Mouse (Mus musculus) Patski (cell line): ENCODE data around the gene Ankrd33b. TPM values are rescaled to one million over a fixed set of nuclear protein-coding genes. Genes with fewer than 3 reads are reported as not detected.

Source experiments
- ATAC-seq: fragments of 100-300 bp; one replicate; pipeline ENCODE4 v1.8.0; 2021
- CTCF ChIA-PET: fragments of 350-600 bp; sonication (Branson Sonifier 250); formaldehyde crosslinking; loops from one replicate; lab custom pipeline; 2022; ENCODE audit warnings: inconsistent platforms; lab: Charles Lee
- POLR2A ChIA-PET: fragments of 350-600 bp; sonication (Branson Sonifier 250); formaldehyde crosslinking; loops from one replicate; lab custom pipeline; 2022; ENCODE audit warnings: antibody characterized with exemption, inconsistent platforms; lab: Charles Lee
- DNase-seq: peaks from one replicate; pipeline ENCODE4 v3.0.0-alpha.2; 2011; ENCODE audit warnings: low read depth, low spot score
- H3K27me3 ChIP-seq: fragments of 371-371 bp; one replicate; pipeline ENCODE4 v1.5.1; 2021
- CTCF ChIP-seq: fragments of 100-300 bp; IDR thresholded peaks from one replicate; pipeline ENCODE4 v1.5.1; 2021
- in situ Hi-C: fragments of 300-500 bp; cut with MboI; formaldehyde crosslinking; loops from 3 replicates; pipeline ENCODE4 v1.11.1; 2018; ENCODE audit warnings: low pct_unique_long_range_greater_than_20kb, mixed read lengths
- polyA plus RNA-seq: library from polyadenylated mRNA; unstranded; gene quantifications from one replicate; pipeline ENCODE4 v1.2.3, GENCODE M21; 2021

The Ankrd33b gene
- polyA plus RNA-seq, 1 experiment from 2014 or later = 9.3 TPM

DNA sequence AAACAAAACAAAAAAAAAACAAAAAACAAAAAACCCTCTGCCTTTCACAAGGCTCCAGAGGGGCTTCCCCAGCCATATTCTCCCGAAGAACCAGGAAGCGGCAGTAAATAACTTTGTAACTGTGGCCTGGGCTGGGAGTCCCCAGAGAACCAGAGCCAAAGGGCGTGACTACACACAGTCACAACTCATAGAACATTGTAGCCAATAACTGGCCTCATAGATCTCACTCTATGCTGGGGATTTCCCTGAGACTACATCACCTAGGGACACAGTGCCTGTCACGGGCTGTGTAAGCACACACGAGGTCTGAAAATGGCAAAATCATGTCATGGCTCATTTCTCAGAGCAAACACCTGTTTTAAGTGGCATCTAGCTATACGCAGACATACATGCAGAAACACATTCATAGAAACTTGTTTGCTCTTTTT is 87.9 kb downstream of the Ankrd33b start:
- TF ChIP-seq CTCF = no peak
- in situ Hi-C loops = no loop called here
- DNase-seq (no peak), ATAC-seq (no peak)
- CTCF ChIA-PET = no interaction called here
- POLR2A ChIA-PET = no interaction called here
- no peaks in the 10 kb centered on the region for H3K27me3 ChIP-seq

DNA sequence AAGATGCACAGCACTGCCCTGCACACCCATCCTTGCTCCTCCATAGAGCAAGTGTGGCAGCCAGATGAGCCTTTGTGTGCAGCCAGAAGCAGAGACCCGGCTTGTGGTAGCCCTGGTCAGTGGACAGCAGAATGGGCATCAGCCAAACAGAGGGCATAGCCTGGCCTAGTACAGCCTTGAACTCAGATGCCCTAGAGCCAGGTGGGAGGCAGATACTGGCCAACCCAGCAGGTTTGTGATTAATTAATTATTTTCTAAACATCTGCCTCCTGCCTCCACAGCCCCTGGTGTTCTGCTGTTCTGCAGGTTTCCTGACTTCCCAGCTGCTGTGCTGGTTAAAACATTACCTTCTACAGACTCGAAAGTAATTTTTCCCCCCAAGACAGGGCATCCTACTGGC is 88.4 kb downstream of the Ankrd33b start:
- DNase-seq (no peak), ATAC-seq (no peak)
- ChIA-PET POLR2A (no interaction called here), CTCF (no interaction called here)
- no peaks in the 10 kb centered on the region for H3K27me3 ChIP-seq
- in situ Hi-C loops = no loop called here
- no peak for TF ChIP-seq CTCF

DNA sequence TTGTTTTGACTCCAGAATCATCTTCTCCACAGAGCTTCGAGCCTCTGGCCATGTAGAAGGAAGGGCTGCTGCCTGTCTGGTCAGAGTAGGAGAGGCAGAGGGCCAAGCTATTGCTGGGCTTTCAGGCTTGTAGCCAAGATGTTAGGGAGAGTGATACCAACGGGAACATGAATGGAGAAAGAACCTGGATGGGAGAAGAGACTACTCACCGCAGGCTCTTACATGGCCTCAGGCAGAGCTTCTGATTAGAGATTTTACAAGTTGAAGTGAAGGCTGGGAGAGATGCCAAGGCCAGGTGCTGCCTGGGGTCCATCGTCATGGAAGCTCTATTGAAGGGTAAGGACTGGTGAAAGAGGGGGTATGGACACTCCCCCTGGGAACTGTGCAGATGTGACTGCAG is 89.4 kb downstream of the Ankrd33b start:
- H3K27me3 ChIP-seq = no peaks in the 10 kb centered on the region
- CTCF ChIA-PET = interaction anchor here (0.8 to 1.2 kb wide), 3 partner anchors 15 to 167 kb away, joined by 3 read pairs; no protein-coding TSS in a partner anchor
- in situ Hi-C loops = no loop called here
- POLR2A ChIA-PET = no interaction called here
- ATAC-seq (no peak), DNase-seq (no peak)
- TF ChIP-seq CTCF = no peak

DNA sequence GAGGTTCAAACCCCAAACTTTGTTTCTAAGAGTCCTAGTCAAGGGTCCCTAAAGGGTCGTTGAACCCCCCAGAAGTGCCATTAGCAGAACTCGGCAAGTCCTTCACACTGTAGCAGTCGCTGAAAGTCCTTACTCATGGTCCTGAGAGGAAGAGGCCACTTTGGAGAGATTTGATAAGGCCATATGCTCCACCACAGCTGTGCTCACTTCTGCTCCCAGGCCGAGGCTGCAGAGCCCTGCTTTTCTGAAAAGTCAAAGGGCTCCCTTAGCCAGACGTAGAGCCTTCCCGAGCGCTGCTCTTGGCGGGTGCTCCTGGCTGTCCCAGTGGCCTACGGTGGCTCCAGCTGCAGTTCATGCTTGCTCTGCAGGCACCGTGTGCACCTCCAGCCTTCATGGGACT is 94.0 kb downstream of the Ankrd33b start:
- no peak for DNase-seq
- ChIA-PET CTCF (no interaction called here), POLR2A (no interaction called here)
- no peak for TF ChIP-seq CTCF
- no peak for ATAC-seq
- in situ Hi-C loops = loop anchor here (25.0 kb wide), 2 partner anchors 511 to 986 kb away; no protein-coding TSS in a partner anchor
- no peaks in the 10 kb centered on the region for H3K27me3 ChIP-seq

DNA sequence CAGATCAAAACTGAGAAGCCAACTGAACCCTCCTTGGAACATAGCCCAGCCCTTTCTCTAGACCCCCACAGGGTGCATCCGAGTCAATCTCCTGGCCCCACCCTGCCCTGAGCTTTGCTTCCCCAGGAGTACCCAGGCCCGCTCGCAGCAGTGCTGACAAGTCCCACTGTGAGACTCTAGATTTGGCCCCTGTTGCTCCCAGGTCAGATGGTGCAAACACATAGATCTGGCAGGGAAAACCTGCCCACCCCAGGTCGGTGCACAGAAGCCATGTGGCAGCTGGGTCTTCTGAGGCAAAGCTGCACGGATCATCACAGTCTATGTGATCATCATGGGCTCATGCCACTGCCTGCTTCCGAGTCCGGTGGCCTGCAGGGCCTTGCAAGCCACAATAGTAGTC is 94.8 kb downstream of the Ankrd33b start:
- DNase-seq (no peak), ATAC-seq (no peak)
- H3K27me3 ChIP-seq = no peaks in the 10 kb centered on the region
- POLR2A ChIA-PET = no interaction called here
- TF ChIP-seq CTCF = no peak
- CTCF ChIA-PET = no interaction called here
- in situ Hi-C loops = loop anchor here (25.0 kb wide), 2 partner anchors 510 to 985 kb away; no protein-coding TSS in a partner anchor

DNA sequence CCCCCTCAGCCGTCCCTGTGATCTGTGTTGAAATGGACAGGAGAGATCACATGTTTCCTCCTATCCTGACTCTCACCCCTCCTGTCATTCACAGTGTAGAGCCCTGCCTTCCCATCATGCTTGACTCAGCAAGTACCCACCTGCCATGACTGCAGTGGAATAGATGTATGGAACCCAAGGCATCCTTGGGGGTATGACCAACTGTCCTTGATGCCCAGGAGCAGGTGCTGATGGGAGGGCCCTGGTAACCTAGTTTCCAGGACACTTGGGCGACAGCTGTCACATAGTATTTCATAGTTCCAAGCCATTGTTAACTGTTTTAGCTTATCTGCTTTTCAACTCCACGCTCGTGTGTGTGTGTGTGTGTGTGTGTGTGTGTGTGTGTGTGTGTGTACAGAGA is 98.0 kb downstream of the Ankrd33b start:
- H3K27me3 ChIP-seq = no peaks in the 10 kb centered on the region
- no peak for DNase-seq
- in situ Hi-C loops = loop anchor here (25.0 kb wide), 2 partner anchors 507 to 982 kb away; no protein-coding TSS in a partner anchor
- no peak for ATAC-seq
- CTCF ChIA-PET = no interaction called here
- POLR2A ChIA-PET = no interaction called here
- no peak for TF ChIP-seq CTCF

DNA sequence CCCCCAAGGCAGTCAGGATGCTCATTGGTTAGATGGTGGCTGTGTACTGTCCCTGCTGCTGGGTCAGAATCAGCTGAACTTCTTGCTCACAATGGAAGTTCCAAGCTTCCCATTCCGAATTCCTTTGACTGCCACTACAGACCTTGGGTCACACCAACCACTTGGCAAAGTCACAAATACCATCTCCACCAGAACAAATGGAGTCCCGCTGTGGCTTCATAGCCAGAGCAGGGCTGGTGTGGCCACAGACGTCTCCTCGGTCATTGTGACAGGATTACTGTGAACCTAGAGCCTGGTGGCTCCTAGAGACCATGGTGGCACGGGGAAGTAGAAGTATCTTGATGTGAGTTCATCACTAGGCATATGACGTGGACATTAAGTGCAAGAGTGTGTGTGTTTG is 99.4 kb downstream of the Ankrd33b start:
- H3K27me3 ChIP-seq = no peaks in the 10 kb centered on the region
- TF ChIP-seq CTCF = no peak
- no peak for ATAC-seq
- CTCF ChIA-PET = no interaction called here
- in situ Hi-C loops = loop anchor here (25.0 kb wide), 2 partner anchors 506 to 981 kb away; no protein-coding TSS in a partner anchor
- POLR2A ChIA-PET = no interaction called here
- no peak for DNase-seq

DNA sequence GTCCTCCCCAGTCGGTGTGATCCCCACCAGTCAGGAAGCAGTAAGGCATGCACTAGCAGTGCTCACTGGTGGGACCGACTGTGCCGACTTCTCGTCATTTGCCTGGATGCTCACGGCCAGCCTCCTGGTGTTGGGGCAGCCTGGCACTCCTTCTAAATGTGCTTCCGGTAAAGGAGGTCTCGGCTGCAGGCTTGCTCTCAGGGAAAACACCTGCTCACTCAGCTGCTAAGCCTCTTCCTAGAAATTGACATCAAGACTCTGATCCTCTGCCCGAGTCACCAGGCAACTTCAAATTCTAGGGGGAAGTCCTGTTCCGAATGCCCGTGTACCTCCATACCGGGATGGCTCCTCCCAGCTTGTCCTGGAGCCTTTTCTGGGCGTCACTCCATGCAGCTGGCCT is 101.7 kb downstream of the Ankrd33b start:
- ChIA-PET CTCF (interaction anchor here (0.7 to 3.0 kb wide), 6 partner anchors 9 to 341 kb away, joined by 3 to 11 read pairs (median 5); no protein-coding TSS in a partner anchor), POLR2A (no interaction called here)
- ATAC-seq = no peak
- no peaks in the 10 kb centered on the region for H3K27me3 ChIP-seq
- no peak for DNase-seq
- no peak for TF ChIP-seq CTCF
- in situ Hi-C loops = loop anchor here (25.0 kb wide), 2 partner anchors 504 to 979 kb away; no protein-coding TSS in a partner anchor

DNA sequence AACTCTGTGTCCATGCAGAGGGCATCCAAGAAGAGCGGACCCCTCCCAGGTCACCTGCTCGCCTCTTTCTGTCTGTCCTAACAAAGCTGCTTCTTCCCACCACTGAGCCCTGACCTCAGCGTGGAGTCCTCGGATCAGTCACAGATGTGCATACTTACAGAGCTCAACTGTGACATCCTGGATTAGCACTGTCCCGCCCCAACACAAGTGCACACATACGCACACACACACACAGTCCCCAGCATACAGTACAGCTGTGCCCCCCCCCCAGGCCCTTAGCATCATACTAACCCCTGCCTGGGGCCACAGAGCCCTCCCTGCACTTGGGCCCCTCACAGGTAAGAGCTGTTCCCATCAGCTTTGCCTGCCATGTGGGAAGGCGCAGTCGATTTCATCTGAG is 102.1 kb downstream of the Ankrd33b start:
- ChIA-PET CTCF (interaction anchor here (0.7 to 3.0 kb wide), 7 partner anchors 9 to 340 kb away, joined by 3 to 11 read pairs (median 5); no protein-coding TSS in a partner anchor), POLR2A (no interaction called here)
- no peak for ATAC-seq
- no peak for DNase-seq
- TF ChIP-seq CTCF = no peak
- no peaks in the 10 kb centered on the region for H3K27me3 ChIP-seq
- in situ Hi-C loops = loop anchor here (25.0 kb wide), 2 partner anchors 503 to 978 kb away; no protein-coding TSS in a partner anchor

DNA sequence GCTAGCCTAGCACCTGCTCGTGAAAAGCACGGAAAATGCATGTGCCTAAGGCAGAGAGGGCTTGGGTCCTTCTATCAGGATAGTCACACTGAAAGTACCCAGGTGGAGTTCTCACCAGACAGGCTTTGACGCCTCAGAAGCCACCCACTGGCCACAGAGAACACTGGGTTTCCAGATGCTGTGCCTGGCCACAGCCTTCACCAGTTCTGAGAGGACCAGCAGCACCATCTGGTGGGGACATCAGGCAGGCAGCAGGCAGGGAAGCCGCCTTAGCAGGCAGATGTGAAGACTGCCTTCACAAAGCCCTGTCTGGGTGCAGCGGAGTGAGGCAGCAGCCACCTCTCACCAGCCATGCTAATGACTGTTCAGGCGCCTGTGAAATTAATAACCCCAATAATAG is 102.7 kb downstream of the Ankrd33b start:
- H3K27me3 ChIP-seq = no peaks in the 10 kb centered on the region
- ATAC-seq = peak; percentile 96
- in situ Hi-C loops = loop anchor here (5.0 to 25.0 kb wide), 3 partner anchors 338 to 978 kb away; no protein-coding TSS in a partner anchor
- ChIA-PET POLR2A (no interaction called here), CTCF (interaction anchor here (0.7 to 3.0 kb wide), 8 partner anchors 10 to 340 kb away, joined by 3 to 11 read pairs (median 5); no protein-coding TSS in a partner anchor)
- peak; percentile 53 for DNase-seq
- TF ChIP-seq CTCF = peak; percentile 97

DNA sequence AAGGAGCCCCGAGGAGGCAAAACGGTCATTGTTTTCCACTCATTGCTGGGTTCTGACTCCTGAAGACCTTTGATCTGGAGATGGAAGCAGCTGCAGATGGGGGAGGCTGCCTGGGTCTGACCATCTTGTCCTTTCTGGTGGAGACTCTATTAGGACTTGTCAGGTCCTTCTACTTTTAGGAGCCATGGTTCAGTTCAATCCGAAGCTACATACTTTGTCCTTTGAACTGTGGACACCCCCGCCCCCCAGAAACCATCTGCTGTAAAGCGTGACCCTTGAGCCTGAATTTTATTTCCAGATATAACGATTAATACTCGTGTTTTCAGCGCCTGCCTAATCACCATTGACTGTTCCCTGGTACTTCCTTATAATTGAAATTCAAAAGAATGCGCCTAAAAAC is 105.2 kb downstream of the Ankrd33b start:
- POLR2A ChIA-PET = interaction anchor here (0.6 kb wide), 1 partner anchor 200 kb away, joined by 4 read pairs; no protein-coding TSS in a partner anchor

More for the DNA sequence above, 105.2 kb downstream of the Ankrd33b start:
- no peaks in the 10 kb centered on the region for H3K27me3 ChIP-seq
- in situ Hi-C loops = loop anchor here (5.0 to 25.0 kb wide), 3 partner anchors 335 to 975 kb away; no protein-coding TSS in a partner anchor
- CTCF ChIA-PET = interaction anchor here (1.0 kb wide), 1 partner anchor 335 kb away, joined by 3 read pairs; no protein-coding TSS in a partner anchor
- no peak for ATAC-seq
- DNase-seq = no peak
- TF ChIP-seq CTCF = no peak
